Mouse (Mus musculus) kidney, adult 9 months (tissue): ENCODE measurements around the gene Pdzrn4.

Experiments
- DNase-seq: peaks from one replicate; pipeline ENCODE4 v3.0.0; 2022

Gene Pdzrn4

DNA sequence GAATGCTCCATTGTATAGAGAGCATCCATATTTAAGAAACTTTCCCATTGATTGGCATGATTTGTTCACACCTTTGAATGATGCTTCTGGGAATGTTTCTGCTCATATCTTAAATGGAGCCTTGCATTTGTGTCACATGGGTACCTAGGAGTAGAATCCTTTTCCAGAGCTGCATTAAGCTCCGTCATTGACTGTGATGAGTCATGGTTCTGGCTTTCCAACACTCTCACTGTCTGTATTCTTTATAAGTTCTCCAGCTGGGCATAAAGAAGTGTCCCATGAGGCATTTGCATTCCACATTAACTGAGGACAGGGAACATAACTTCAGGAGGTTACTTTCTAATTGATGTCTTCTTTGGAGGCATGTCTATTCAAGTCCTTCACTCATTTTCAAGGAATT lies 106.1 kb downstream of the Pdzrn4 start:
- DNase-seq, result no peak

DNA sequence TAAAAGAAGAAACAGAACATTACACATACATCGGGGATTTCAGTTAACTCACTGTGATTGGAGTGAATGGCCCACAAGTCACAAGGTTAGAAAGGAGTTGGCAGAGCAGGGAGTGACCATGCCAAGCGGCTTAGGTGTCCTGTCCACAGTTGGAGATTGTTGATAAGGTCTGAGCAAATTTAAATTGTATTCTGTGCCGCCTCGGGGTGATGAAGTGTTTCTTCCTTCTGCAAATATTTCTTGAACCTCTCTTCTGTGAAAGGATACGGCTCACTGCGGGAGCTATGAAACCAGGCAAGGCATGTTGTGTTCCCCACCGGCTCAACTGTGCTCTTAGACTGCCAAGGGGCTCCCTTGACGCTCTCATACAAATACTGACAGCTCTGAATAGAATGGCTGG lies 112.7 kb downstream of the Pdzrn4 start:
- DNase-seq, result no peak

DNA sequence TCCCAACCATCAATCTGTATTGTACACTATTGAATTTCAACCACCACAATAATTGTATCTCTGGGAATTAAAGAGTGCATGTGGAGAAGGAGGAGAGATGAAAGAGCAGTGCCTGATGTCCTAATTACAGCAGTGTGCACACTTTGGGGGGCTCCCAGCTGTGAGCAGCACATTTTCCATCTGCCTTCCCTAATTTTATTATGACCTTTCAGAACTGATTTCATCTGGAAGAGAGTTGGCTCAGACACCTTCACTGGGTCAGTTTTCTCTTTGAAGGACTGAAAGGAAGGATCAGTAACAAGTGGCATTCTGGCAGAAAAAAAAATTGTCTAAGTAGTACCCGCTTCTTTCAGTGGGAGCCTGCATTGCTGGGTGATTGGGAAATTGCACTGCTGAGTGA lies 119.0 kb downstream of the Pdzrn4 start:
- DNase-seq, result no peak

DNA sequence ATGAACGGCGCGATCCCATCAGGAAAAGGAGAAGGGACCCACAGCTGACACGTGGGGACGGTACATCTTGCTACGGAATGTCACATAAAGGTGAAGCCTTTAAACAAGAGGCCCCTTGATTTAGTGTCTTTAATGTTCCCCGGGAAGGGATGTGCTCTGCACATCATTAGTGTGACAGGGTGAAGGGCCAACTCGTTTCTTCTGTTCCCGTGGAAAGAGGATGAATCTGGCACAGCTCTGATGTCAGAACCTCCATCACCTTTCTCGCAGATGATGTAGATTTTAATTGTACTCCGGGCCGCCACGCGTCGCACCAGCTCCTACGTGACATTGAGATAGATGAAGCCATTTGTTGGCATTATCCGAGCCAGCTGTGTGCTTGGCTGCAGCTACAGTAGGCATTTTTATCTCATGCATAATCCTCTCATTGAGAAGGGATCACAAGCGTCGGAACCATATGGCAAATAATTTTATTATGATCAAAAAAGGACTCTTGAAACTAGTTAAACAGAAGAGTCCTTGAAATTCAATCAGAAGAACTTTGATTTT lies 124.1 kb downstream of the Pdzrn4 start:
- no peak for DNase-seq

- DNase-seq, result no peak
Measured at GRCm38 (mm10) chr15:92521686-92522085, 125.0 kb downstream of the Pdzrn4 start.

DNA sequence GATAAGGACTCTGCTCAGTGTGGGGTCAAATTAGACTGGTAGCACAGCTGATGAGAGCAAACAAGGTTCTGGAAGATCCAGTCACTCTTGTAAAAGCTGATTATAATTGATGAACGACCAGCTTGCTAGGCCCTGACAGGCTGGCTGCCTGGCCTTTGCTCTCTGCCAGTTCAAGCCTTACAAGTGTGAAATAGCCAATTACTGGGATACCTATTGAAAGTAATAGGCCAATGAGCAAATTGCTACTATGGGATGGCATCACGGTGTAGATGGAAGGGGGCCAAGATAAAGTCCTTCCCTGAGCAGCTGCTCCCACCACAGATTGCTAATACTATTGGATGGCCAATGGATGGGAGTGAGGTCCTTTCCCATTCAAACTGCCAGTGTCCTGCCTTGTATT lies 128.2 kb downstream of the Pdzrn4 start:
- no peak for DNase-seq

GRCm38 (mm10) chr15:92525416-92525815 lies 128.7 kb downstream of the Pdzrn4 start:
- DNase-seq, result no peak

- DNase-seq, result peak; percentile 29
Measured at GRCm38 (mm10) chr15:92526731-92527130, 130.1 kb downstream of the Pdzrn4 start.

GRCm38 (mm10) chr15:92543252-92543651 lies 146.6 kb downstream of the Pdzrn4 start:
- no peak for DNase-seq

DNA sequence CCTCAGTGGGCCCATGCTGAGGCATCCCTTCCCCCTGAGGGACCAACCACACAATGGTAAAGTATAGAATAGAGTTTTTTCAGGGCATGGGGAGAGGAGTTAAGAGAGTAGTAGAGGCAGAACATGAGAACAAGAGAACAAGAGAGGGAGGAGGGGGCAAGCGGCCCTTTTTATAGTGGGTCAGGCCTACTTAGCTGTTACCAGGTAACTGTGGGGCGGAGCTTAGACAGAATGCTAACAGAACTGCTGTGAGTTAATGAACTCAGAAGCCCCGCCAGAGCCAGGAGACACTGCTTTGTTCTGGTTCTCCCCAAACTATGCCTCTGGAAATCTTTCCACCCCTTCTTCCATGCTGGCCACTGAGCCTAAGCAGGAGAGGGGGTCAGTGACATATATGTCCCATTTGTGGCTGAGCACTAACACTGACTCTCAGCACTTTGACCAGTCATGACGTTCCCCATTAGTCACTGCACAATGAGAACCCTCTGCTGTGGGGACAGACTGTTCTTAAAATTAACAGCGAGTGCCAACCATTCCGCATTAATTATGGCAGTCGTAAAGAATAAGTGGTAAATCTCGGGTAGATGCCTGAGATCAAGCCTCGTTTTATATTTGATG lies 150.7 kb downstream of the Pdzrn4 start:
- no peak for DNase-seq

GRCm38 (mm10) chr15:92555012-92555574 lies 158.4 kb downstream of the Pdzrn4 start:
- DNase-seq, result no peak

DNA sequence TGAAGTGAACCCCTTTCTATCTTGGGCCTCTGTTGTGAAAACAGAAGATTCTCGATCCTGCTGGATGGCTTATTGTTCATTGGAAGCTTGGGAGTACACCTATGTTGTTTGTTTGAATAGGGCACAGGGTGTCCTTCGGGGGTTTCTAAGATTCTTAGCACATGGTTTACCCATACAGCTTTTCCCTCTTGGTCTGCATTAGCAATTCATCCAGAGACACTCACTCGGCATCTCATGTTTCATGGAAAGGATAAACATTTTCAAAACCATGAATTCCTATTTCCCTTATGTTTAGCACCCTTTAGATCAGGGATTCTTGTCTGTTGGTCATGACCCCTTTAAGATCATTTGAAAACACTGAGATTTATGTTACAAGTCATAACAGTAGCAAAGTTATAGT lies 159.0 kb downstream of the Pdzrn4 start:
- no peak for DNase-seq

DNA sequence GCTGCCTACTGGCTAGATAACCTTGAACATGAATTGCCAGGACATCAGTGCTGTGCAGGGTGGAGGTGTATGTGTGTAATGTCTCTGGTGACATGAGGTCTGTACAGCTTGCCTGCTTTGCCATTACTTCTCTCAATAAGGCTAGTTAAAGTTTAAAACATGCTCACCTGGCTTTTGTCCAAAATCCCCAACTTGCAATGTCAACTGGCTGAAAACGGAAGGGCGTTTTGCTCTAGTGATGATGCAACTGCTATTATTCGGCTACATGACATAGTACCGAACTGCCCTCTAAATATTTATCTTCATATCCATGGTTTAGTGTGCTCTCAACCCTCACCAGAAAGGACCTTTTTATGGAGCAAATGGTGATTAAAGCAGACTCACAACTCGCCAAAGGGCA lies 161.9 kb downstream of the Pdzrn4 start:
- peak; percentile 63 for DNase-seq

- DNase-seq, result no peak
Measured at GRCm38 (mm10) chr15:92562149-92562548, 165.5 kb downstream of the Pdzrn4 start.

DNA sequence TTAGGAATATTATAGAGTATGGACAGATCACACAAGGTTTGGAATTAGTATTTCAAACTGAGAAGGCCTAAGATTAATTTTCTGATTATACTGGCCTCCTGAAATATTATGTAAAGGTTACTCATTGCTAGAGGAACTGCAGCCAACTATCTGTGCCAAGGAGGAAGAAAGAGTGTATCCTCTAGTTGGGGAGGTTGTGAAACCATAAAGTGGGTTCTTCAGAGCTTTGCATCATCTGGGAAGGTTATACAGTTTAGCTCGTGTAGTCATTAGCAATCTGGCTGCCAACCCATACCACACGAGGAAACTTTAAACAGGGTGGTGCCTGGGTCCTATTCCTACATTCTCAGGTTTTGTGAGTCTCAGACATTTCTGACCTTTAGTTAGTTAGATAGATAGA lies 166.9 kb downstream of the Pdzrn4 start:
- no peak for DNase-seq

DNA sequence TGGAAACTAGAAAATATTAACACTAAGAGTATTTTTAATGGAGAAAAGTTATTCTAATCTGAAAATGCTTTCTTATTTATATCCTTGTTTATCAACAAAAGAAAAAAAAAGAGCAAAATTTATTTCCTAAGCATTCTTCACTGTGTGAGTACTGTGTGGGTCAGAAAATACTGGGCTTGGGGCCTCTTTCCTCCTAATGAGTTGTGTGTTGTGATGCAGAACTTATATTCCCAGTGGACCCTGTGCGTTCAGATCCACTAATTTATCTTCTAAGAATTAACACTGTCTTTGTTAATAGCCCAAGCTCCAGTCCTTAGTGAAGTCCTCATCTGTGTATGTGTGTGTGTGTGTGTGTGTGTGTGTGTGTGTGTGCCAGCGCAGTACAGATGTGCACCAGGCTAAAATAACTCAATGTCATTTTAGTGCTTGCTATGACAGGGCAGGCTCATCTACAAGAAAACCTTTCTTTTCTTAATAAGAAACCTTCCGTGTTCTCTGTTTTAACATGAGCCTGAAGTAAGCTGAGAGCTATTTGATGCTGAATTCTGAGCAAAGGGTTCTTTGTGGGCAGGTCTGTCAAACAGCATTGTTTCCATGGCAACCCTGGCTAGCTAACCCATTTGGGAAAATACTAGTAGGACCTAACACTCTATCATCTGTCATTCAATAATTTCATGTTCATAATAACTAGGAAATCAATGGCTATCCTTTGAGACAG lies 174.0 kb downstream of the Pdzrn4 start:
- DNase-seq, result no peak

GRCm38 (mm10) chr15:92571244-92571539 lies 174.5 kb downstream of the Pdzrn4 start:
- DNase-seq, result no peak

DNA sequence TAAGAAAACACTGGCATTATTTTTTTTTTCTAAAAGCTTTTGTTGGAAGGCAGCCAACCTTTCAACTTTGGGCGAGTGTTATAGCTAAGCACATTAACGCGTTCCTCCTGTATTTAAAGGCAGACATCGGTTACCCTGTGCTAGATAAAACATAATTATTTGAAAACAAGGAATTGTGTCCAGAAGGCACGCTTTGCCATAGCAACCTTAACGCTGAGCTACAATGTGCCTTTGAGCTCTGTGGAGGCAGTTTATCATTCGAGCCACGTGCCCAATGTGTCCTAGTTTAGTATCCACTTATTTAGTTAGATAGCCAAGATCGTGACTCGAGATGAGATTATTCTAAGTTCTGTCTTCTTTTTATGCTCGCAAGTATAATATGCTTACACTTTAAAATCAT lies 180.8 kb downstream of the Pdzrn4 start:
- no peak for DNase-seq

- DNase-seq, result no peak
Measured at GRCm38 (mm10) chr15:92580217-92580616, 183.5 kb downstream of the Pdzrn4 start.

- DNase-seq, result no peak
Measured at GRCm38 (mm10) chr15:92580742-92581383, 184.2 kb downstream of the Pdzrn4 start.

- DNase-seq, result no peak
Measured at GRCm38 (mm10) chr15:92584357-92585138, 187.9 kb downstream of the Pdzrn4 start.

DNA sequence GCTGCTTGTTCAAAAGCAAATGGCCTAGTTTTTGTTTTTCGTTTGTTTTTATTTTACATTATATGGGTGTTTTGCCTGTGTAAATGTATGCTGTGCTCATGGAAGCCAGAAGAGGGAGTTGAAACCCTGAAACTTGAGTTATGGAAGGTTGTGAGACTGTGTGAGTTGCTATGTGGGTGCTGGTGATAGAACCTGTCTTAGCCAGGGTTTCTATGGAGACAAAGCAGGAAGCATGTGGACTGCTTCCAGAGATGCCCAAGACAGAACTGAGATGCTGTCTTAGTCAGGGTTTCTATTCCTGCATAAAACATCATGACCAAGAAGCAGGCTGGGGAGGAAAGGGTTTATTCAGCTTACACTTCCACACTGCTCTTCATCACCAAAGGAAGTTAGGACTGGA lies 190.8 kb downstream of the Pdzrn4 start:
- no peak for DNase-seq

GRCm38 (mm10) chr15:92594721-92595120 lies 198.0 kb downstream of the Pdzrn4 start:
- DNase-seq, result no peak
